Mouse (Mus musculus) olfactory bulb, adult 2 months (tissue): ENCODE data around the gene Gja8. TPM values are rescaled to one million over a fixed set of nuclear protein-coding genes. Genes with fewer than 3 reads are reported as not detected.

Experiments
- H3K27ac ChIP-seq: fragments of 200-500 bp; 2 replicates; pipeline ENCODE4 v1.5.1; 2012; ENCODE audit warnings: low read depth, low read length; ENCODE audit not compliant: insufficient read depth
- H3K4me1 ChIP-seq: fragments of 200-500 bp; 2 replicates; pipeline ENCODE4 v1.6.1; 2012; ENCODE audit warnings: low read length; ENCODE audit not compliant: control insufficient read depth, insufficient read depth
- H3K4me3 ChIP-seq: fragments of 200-500 bp; 2 replicates; pipeline ENCODE4 v1.5.1; 2012; ENCODE audit warnings: mild to moderate bottlenecking, low read depth, low read length, moderate library complexity; ENCODE audit not compliant: insufficient read depth
- CTCF ChIP-seq: fragments of 200-500 bp; IDR thresholded peaks from 2 replicates; pipeline ENCODE4 v1.5.1; 2012; ENCODE audit warnings: low read depth, mild to moderate bottlenecking, low read length, moderate library complexity; ENCODE audit not compliant: insufficient read depth
- POLR2A ChIP-seq: fragments of 200-500 bp; IDR thresholded peaks from 2 replicates; pipeline ENCODE4 v1.6.1; 2012; ENCODE audit warnings: mild to moderate bottlenecking, low read depth, low read length, moderate library complexity; ENCODE audit not compliant: insufficient read depth
- WGBS: fragments of 180-500 bp; shearing (Covaris S2); methylation state at CpG from one replicate; pipeline ENCODE4 v1.1.7; 2018; 5-methylcytosine and 5-hydroxymethylcytosine counted together
- polyA plus RNA-seq: library from polyadenylated mRNA; stranded (reverse); fragments of >200 nt; gene quantifications from 2 replicates; pipeline ENCODE4 v1.2.4, GENCODE M21; 2012; ENCODE audit warnings: low replicate concordance; ENCODE audit not compliant: missing spikeins, insufficient read depth, insufficient read length

Gja8 gene
- polyA plus RNA-seq, 1 experiment: not detected

- peak overlapping the region; percentile 86 for H3K27ac ChIP-seq
- WGBS: 91% methylated on average over 14 of the region's 14 CpGs
- no peak overlapping the region for H3K4me3 ChIP-seq
- TF ChIP-seq CTCF (no peak), POLR2A (no peak)
- peaks cover 6% of the 10 kb centered on the region; the same call in 1 of the 2 replicates for H3K4me1 ChIP-seq
These were observed 43.6 kb downstream of the Gja8 start for GRCm38 (mm10) chr3:96882061-96882849.

DNA sequence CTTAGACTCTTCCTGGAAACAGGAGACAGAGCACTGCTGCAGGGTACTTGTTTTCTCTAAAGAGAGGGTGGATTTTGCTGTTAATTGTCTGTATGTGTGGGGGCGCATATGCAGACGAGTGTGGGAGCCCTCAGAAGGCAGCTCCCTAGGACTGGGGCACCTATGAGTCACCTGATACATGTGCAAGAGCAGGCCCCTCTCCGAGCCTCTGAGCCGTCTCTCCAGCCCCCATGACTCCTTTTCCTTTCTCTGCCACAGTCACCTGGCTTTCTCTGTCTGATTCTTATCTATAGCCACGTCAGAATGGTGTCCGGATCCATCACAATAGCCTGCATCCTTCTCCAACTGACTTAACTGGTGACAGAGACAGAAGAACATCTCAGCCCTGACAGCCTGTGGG, 44.3 kb downstream of the Gja8 start:
- H3K27ac ChIP-seq: peak overlapping the region; percentile 86
- H3K4me1 ChIP-seq: peaks cover 6% of the 10 kb centered on the region; the same call in 1 of the 2 replicates
- no peak overlapping the region for H3K4me3 ChIP-seq
- 62% methylated on average over 6 of the region's 6 CpGs for WGBS
- TF ChIP-seq CTCF (no peak), POLR2A (no peak)

- no peak overlapping the region for H3K4me3 ChIP-seq
- H3K27ac ChIP-seq: no peak overlapping the region; the same call in 1 of the 2 replicates
- no peak for TF ChIP-seq POLR2A
- no peak for TF ChIP-seq CTCF
- WGBS: 57% methylated on average over 4 of the region's 4 CpGs
- H3K4me1 ChIP-seq: peaks cover 6% of the 10 kb centered on the region; the same call in 1 of the 2 replicates
These were observed 45.4 kb downstream of the Gja8 start for GRCm38 (mm10) chr3:96880385-96880784.

DNA sequence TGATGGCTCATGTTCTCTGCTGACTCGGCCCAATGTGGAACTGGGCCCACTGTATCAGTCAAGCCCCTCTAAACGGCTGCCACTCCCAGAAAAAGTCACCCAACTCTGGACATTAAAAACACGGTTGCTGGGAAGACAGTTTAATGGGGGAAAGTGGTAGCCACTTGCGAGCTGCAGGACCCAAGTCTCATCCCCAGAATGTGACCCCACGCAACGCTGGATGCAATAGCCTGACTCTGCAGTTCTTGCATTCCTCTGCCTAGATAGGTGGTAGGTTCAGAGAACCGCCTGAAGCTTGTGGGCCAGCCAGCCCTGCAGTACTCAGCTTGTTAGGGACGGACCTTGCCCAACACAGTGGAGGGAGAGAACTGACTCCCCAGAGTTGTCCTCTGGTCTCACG, 46.3 kb downstream of the Gja8 start:
- no peak for TF ChIP-seq CTCF
- TF ChIP-seq POLR2A: no peak
- Histone ChIP-seq H3K4me1 (peaks cover 6% of the 10 kb centered on the region; the same call in 1 of the 2 replicates), H3K27ac (no peak overlapping the region), H3K4me3 (no peak overlapping the region)
- 92% methylated on average over 9 of the region's 9 CpGs for WGBS

DNA sequence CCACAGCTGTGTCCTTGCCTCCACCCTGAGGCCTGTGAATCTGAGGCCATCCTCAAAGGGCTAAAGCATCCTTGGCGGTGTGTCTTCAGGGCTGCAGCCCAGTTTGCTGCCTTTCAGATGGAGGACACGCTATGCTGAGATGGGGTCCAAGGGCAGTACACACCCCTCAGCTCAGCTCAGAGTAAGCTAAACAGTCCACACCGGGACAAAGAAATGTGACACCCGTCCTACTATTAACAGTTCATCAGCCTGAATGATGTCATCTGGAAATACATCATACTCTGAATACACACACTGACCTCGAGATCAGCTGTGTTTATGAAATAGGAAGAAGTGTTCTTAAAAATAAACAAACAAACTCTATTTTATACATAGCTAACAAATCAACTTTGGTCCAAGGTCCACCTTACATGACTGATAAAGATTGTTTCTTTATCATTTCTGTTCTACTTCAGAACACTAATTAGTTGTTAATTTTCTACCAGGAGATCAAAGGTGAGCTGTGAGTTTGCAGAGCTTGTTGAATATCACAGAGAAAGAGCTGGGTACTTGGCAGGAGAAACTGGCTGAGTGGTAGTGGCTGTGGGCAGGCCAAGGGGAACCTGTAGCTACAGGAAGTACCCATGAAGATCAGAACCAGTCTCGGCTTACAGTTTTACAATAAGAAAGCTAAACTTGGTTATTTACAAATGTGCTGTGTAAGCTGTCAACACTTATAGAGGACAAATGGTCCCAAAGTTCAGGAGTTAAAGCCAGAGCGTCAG, 50.8 kb downstream of the Gja8 start:
- TF ChIP-seq POLR2A: no peak
- TF ChIP-seq CTCF: no peak
- Histone ChIP-seq H3K4me1 (no peaks in the 10 kb centered on the region), H3K27ac (no peak overlapping the region), H3K4me3 (no peak overlapping the region)
- 86% methylated on average over 7 of the region's 7 CpGs for WGBS

DNA sequence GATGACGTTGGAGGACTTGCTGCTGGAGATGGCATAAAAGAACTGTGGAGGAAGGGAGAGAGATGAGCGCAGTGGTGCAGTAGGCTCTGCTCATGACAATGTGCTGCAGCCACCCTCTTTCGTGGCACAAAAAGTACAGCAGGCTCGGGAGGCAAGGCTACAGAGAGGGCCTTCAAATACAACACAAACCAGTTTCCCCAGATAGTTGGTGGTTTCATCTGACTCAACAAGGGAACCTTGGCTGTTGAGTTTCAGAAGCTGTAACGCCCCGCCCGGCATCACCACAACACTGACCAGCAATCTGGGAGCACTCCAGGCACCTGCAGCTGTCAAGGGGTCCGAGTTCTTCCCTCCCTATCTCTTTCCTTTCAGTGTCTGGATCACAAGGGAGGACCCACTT, 53.3 kb downstream of the Gja8 start:
- no peak for TF ChIP-seq POLR2A
- TF ChIP-seq CTCF: no peak
- Histone ChIP-seq H3K4me3 (no peak overlapping the region), H3K27ac (no peak overlapping the region), H3K4me1 (no peaks in the 10 kb centered on the region)
- 96% methylated on average over 8 of the region's 8 CpGs for WGBS

GRCm38 (mm10) chr3:96871070-96871469, 54.8 kb downstream of the Gja8 start:
- WGBS: 89% methylated on average over 8 of the region's 8 CpGs
- H3K27ac ChIP-seq: no peak overlapping the region
- H3K4me3 ChIP-seq: no peak overlapping the region
- TF ChIP-seq POLR2A (no peak), CTCF (no peak)
- H3K4me1 ChIP-seq: no peaks in the 10 kb centered on the region

GRCm38 (mm10) chr3:96870270-96870669, 55.5 kb downstream of the Gja8 start:
- WGBS: 79% methylated on average over 2 of the region's 2 CpGs
- TF ChIP-seq CTCF (no peak), POLR2A (no peak)
- Histone ChIP-seq H3K4me3 (no peak overlapping the region), H3K27ac (no peak overlapping the region), H3K4me1 (no peaks in the 10 kb centered on the region)

DNA sequence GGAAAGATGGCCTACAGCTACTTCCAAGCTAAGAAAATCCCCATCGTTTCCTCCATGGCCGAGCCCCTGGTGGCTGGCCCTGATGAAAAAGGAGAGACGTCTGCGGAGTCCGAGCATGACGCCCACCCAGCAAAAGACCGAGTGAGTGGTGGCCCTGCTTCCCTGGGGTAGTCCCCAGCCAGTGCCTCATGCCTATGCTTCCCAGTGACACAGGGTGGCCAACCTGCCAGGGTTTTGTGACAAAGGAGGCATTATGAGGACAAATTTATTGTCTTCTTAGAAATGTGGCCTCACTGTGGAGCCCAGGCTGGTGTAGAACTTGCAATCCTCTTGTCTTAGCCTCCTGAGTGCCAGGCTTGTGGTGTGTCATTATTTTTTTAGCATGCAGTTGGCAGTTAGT, 56.7 kb downstream of the Gja8 start:
- H3K27ac ChIP-seq: no peak overlapping the region
- TF ChIP-seq CTCF: no peak
- TF ChIP-seq POLR2A: no peak
- WGBS: 91% methylated on average over 7 of the region's 7 CpGs
- H3K4me3 ChIP-seq: no peak overlapping the region
- H3K4me1 ChIP-seq: no peaks in the 10 kb centered on the region
